Mouse (Mus musculus): Measurements from ENCODE around the gene Scgb1b11. TPM values are rescaled to one million over a fixed set of nuclear protein-coding genes. Genes with fewer than 3 reads are reported as not detected.
"Not testable (repeated sequence)": the region's sequence is repeated elsewhere in the genome, so short reads cannot be mapped to it uniquely, and the experiment has no call there.

The Scgb1b11 gene
- not detected in 2 replicates for polyA plus RNA-seq (2012)

DNA sequence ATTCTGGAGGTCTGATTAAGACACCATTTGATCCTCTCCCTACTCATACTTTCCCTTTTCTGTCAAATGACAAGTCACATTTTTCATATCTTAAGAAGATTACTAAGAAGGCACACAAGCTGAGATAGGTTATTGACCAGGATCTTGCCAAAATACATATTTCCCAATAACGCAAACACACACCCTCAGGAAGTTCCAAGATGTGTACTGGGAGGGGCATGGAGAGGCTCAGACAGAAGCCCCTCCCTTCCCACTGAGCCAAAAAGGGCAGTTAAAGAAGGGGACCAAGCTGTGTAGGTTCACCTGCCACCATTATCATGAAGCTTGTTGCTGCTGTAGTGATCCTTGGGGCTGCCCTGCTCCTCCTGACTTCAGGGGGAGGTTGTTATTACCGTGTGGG lies at the start of gene Scgb1b11:
Scgb1b11 (plus strand) TSS at position 301 of the 400 bp plus-strand sequence.
- TF ChIP-seq GATA1 (IDR thresholded peaks at IDR 0.05; ENCODE audit: low read length), result not testable (repeated sequence)

DNA sequence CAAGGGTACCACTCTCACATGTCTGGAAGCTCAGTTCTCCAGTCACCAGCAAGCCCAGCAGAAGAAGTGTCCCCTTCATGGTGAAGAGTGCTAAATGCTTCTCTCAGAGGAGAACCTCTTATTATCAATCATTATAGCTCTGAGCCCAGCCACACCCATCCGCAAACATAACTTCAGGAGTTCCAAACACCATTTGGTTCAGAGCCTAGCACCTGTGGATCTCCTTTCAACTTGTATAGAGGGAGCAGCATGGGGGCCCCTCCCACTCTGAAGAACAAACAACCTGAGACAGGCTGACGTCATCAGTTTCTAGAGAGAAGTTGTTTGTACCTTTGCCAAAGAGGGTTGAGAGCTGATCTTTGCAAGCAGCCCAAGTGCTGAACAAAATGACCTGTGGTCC lies 11.6 kb upstream of the Scgb1b11 start, which contains the start of gene Scgb2b11:
Scgb2b11 (minus strand) TSS at position 101 of the 400 bp plus-strand sequence.
- not testable (repeated sequence) for TF ChIP-seq GATA1 (IDR thresholded peaks at IDR 0.05; ENCODE audit: low read length)

Other genes starting within 250 kb of the Scgb1b11 start
- gene Scgb1b10, start 122.0 kb upstream of the Scgb1b11 start, polyA plus RNA-seq (2012), result not detected in 2 replicates
- gene Scgb2b11, start 11.7 kb upstream of the Scgb1b11 start, polyA plus RNA-seq (2012), result not detected in 2 replicates
- gene Scgb2b12, start 104.4 kb downstream of the Scgb1b11 start, polyA plus RNA-seq (2012), result not detected in 2 replicates
- gene Scgb1b12, start 111.3 kb downstream of the Scgb1b11 start, polyA plus RNA-seq (2012), result not detected in 2 replicates
- not detected in 2 replicates for gene Scgb1b29, start 218.7 kb downstream of the Scgb1b11 start, polyA plus RNA-seq (2012)

All from G1E-ER4 (cell line).